Mouse (Mus musculus) G1E (cell line): ENCODE data around the gene Rfx6. TPM values are rescaled to one million over a fixed set of nuclear protein-coding genes. Genes with fewer than 3 reads are reported as not detected.

Experiments used
- ATAC-seq: 2 replicates; pipeline ENCODE4 v1.8.0; 2016; ENCODE audit warnings: mild to moderate bottlenecking; ENCODE audit not compliant: insufficient number of reproducible peaks, poor library complexity, low FRiP score, severe bottlenecking; ENCODE audit errors: extremely low read depth
- DNase-seq: peaks from one replicate; pipeline ENCODE4 v3.0.0; 2012; ENCODE audit warnings: low spot score
- H3K27me3 ChIP-seq: 2 replicates; pipeline ENCODE4 v1.6.1; 2012; ENCODE audit warnings: mild to moderate bottlenecking, low read length, inconsistent platforms; ENCODE audit not compliant: insufficient read depth
- H3K36me3 ChIP-seq: replicated peaks from 2 replicates; pipeline ENCODE3; 2012; ENCODE audit warnings: mild to moderate bottlenecking, inconsistent platforms
- H3K4me1 ChIP-seq: 2 replicates; pipeline ENCODE4 v1.6.1; 2012; ENCODE audit warnings: low read depth, low read length, inconsistent platforms, mixed read lengths; ENCODE audit not compliant: insufficient read depth
- H3K4me3 ChIP-seq: 2 replicates; pipeline ENCODE4 v1.5.1; 2012; ENCODE audit warnings: low read depth, mild to moderate bottlenecking, inconsistent platforms, low read length, moderate library complexity, mixed read lengths
- H3K9me3 ChIP-seq: replicated peaks from 2 replicates; pipeline ENCODE4 v1.6.1; 2012; ENCODE audit warnings: inconsistent platforms
- CTCF ChIP-seq: IDR thresholded peaks from 2 replicates; pipeline ENCODE4 v1.5.1; 2012; ENCODE audit warnings: low read depth, low read length, inconsistent platforms, mixed read lengths
- GATA1 ChIP-seq: IDR thresholded peaks from 2 replicates; pipeline ENCODE4 v1.6.1; 2012; ENCODE audit warnings: borderline replicate concordance, low read length, inconsistent platforms, mixed read lengths
- GATA2 ChIP-seq: IDR thresholded peaks from 2 replicates; pipeline ENCODE4 v1.6.1; 2012; ENCODE audit warnings: low read depth, low read length, inconsistent platforms, borderline replicate concordance
- POLR2AphosphoS5 ChIP-seq: IDR thresholded peaks from 2 replicates; pipeline ENCODE4 v1.6.1; 2012; ENCODE audit warnings: low read depth, low read length, inconsistent platforms; ENCODE audit not compliant: insufficient replicate concordance
- TAL1 ChIP-seq: conservative IDR thresholded peaks from 2 replicates; pipeline ENCODE4 v1.6.1; 2012; ENCODE audit warnings: low read depth, low read length, inconsistent platforms, mixed read lengths
- polyA plus RNA-seq: library from polyadenylated mRNA; stranded (reverse); fragments of >175 nt; gene quantifications from 2 replicates; pipeline ENCODE4 v1.2.3, GENCODE M21; 2012
- total RNA-seq, 2 experiments: library from RNA; stranded (forward) in 1 of 2; stranded (reverse) in 1 of 2; fragments of 200-1000 nt in 1 of 2; fragments of >200 nt in 1 of 2; fragmentation: Nextera tagmentation in 1 of 2; gene quantifications; 2 replicates each; pipeline ENCODE4 v1.2.3; 2014 to 2017

Rfx6 gene
- total and polyA plus RNA-seq, 3 experiments, result not detected

DNA sequence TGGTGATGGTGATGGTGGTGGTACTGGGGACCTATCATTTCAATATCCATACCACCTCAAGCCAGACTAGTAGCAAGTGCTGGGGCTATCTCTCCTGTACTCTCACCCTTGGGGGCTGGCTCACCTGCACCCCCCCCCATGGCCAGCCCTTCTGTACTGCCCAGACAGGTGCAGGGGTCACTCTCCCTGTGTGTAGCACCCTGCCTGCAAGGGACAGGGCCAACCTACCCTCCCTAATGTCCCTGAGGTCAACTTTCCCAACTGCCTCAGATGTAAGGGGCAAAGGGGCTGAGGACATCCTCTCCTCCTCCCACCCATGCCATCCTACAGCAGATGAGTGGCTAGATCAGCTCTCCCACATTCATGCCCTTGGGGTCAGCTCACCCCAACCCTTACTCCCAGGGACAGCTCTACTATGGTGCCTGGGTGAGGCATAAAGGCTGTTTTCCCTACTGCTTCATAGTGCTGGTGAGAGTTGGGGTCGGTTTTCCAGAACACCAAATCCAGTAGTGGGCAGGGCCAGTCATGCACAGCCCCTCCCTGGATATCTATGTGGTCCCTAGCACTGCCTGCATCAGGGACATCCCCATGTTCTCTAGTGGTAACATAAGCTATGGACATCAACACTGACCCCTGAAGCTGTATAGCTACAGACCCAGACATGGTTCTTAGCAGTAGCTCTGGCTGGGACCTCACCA, 5.3 kb upstream of the Rfx6 start:
- Histone ChIP-seq H3K4me3 (no peak overlapping the region), H3K36me3 (no peaks in the 10 kb centered on the region), H3K9me3 (no peaks in the 10 kb centered on the region), H3K27me3 (no peaks in the 10 kb centered on the region), H3K4me1 (no peaks in the 10 kb centered on the region)
- TF ChIP-seq CTCF (no peak), TAL1 (no peak), GATA2 (no peak), GATA1 (no peak), POLR2AphosphoS5 (no peak)
- no peak for DNase-seq
- ATAC-seq, result no peak

DNA sequence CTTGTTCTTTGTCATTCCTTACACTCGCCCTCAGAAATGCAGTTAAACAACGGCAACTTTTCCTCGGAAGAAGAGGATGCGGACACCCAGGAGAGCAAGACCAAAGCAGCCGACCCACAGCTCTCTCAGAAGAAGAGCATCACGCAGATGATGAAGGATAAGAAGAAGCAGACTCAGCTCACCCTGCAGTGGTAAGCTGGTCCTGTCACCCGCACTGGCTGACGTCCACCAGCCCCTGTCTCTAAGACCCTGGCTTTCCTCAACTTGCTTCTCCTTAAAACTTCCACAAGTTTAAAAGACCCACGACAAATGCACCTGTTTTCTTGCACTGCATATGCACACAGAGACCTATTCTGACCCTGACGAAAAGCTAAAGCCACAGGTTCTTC, 689 bp downstream of the Rfx6 start:
- DNase-seq (no peak), ATAC-seq (no peak)
- Histone ChIP-seq H3K9me3 (no peaks in the 10 kb centered on the region), H3K27me3 (peaks cover 9% of the 10 kb centered on the region; the same call in 1 of the 2 replicates), H3K4me3 (no peak overlapping the region), H3K4me1 (no peaks in the 10 kb centered on the region), H3K36me3 (no peaks in the 10 kb centered on the region)
- TF ChIP-seq GATA1, result no peak
- no peak for TF ChIP-seq POLR2AphosphoS5
- no peak for TF ChIP-seq CTCF
- TF ChIP-seq TAL1, result no peak
- TF ChIP-seq GATA2, result no peak

DNA sequence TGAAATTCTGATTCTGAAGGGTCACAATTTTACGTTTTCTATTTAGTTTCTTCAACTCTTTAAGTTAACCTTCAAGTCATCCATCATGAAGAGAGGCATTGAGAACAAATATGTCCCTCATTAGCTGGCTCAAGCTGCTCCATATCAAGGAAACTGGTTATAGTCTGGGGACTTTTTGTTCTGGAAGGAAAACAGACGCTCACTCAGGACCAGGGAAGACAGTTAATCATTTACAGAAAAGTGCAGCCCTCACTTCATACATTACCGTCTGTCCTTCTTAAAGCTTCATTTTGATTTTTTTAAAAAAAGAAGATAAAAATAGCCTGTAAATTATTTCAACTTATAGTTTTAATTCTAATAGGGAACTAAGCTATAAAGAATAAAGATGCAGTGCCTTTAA, 43.3 kb downstream of the Rfx6 start:
- no peaks in the 10 kb centered on the region for H3K9me3 ChIP-seq
- DNase-seq (no peak), ATAC-seq (no peak)
- H3K36me3 ChIP-seq, result no peaks in the 10 kb centered on the region
- no peak overlapping the region for H3K4me3 ChIP-seq
- H3K27me3 ChIP-seq, result no peaks in the 10 kb centered on the region
- no peaks in the 10 kb centered on the region for H3K4me1 ChIP-seq
- TF ChIP-seq TAL1 (no peak), CTCF (no peak), GATA1 (no peak), POLR2AphosphoS5 (no peak), GATA2 (no peak)

DNA sequence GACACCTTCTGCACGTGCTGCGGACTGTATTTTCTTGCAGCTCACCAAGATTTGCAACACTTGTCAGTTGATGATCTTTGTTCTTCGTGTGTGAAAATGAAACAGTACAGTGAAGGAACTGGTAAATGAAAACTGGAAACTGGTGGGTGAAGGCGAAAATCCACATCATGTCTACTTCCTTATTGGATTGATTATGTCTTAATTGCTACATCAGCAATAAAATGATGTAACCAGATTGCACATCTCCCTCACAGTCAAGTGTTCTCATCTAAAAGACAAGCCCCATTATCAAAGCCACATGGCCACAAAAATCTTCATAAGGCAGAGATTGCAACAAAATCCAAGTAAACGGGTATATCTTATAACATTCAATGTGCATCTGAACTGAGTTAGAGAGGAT, 83.9 kb downstream of the Rfx6 start:
- H3K9me3 ChIP-seq, result no peaks in the 10 kb centered on the region
- no peaks in the 10 kb centered on the region for H3K27me3 ChIP-seq
- H3K36me3 ChIP-seq, result no peaks in the 10 kb centered on the region
- TF ChIP-seq CTCF (no peak), GATA1 (no peak), POLR2AphosphoS5 (no peak), GATA2 (no peak), TAL1 (no peak)
- ATAC-seq (no peak), DNase-seq (no peak)
- H3K4me1 ChIP-seq, result no peaks in the 10 kb centered on the region
- no peak overlapping the region for H3K4me3 ChIP-seq

DNA sequence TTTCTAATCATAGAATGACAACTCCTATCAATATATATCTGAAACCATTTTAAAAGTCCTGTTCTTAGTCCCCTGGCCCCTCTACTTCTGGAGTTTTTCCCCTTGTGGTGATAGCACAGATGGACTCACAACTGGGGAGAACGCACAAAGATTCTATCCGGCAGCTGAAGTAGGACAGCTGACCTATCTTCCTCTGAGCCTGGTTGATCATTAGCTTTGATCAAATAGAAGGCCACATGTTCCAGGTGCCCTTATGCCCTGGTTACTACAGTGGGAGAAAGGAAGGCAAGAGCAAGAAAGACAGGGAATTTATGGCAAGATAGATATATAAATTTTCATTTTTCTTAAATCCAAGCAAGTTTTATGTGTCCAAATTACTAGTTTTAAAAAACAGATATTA, 85.7 kb downstream of the Rfx6 start:
- Histone ChIP-seq H3K9me3 (no peaks in the 10 kb centered on the region), H3K4me3 (no peak overlapping the region), H3K36me3 (no peaks in the 10 kb centered on the region), H3K4me1 (no peaks in the 10 kb centered on the region), H3K27me3 (no peaks in the 10 kb centered on the region)
- ATAC-seq (no peak), DNase-seq (no peak)
- TF ChIP-seq GATA1, result no peak
- no peak for TF ChIP-seq GATA2
- no peak for TF ChIP-seq TAL1
- no peak for TF ChIP-seq CTCF
- no peak for TF ChIP-seq POLR2AphosphoS5

DNA sequence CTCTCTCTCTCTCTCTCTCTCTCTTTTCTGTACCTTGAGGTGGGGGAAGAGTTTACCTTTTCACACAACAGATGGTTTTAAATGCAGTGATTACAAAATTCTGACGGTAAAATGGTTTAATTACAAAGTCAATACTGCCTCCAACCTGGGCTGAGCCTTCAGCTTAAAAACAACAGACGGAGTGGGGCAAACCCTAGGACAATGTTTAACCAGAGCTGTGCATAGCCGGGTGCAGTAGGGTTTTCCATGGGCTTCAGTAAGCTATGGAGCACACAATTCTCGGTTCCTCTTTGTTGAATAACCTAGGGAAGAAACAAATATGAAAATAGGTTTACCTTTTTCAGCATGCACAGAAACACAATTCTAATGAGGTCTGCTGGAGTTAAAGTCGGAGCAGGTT, 90.9 kb downstream of the Rfx6 start:
- Histone ChIP-seq H3K9me3 (no peaks in the 10 kb centered on the region), H3K36me3 (no peaks in the 10 kb centered on the region), H3K4me3 (no peak overlapping the region), H3K4me1 (no peaks in the 10 kb centered on the region), H3K27me3 (no peaks in the 10 kb centered on the region)
- ATAC-seq, result no peak
- no peak for TF ChIP-seq GATA1
- TF ChIP-seq TAL1, result no peak
- no peak for TF ChIP-seq GATA2
- no peak for TF ChIP-seq POLR2AphosphoS5
- TF ChIP-seq CTCF, result no peak
- DNase-seq, result no peak

DNA sequence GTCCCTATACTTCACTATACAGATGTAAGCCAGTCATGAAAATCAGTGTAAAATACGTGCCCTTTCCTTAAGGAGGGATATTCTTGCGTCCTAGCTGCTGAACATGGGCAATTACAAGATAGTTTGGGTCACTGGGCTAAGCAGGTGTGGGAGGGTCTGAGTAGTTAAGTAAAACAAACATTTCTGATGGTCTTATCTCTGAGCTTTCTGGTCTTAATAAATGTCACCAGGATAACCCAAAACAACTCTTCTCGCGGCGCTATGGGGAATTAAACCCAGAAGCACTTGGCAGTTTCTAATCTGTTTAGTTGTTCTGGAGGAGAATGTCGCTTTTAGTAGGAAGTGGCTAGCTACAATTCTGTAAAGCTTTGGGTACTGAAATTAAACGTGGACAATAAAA, 91.7 kb downstream of the Rfx6 start:
- ATAC-seq, result no peak
- no peak overlapping the region for H3K4me3 ChIP-seq
- H3K4me1 ChIP-seq, result no peaks in the 10 kb centered on the region
- no peak for TF ChIP-seq CTCF
- TF ChIP-seq GATA1, result no peak
- TF ChIP-seq TAL1, result no peak
- TF ChIP-seq POLR2AphosphoS5, result no peak
- TF ChIP-seq GATA2, result no peak
- no peaks in the 10 kb centered on the region for H3K36me3 ChIP-seq
- no peaks in the 10 kb centered on the region for H3K27me3 ChIP-seq
- DNase-seq, result no peak
- H3K9me3 ChIP-seq, result no peaks in the 10 kb centered on the region
